Mouse (Mus musculus): ENCODE measurements around the gene Wdr46. TPM values are rescaled to one million over a fixed set of nuclear protein-coding genes. Genes with fewer than 3 reads are reported as not detected.
"Not testable (repeated sequence)": the region's sequence is repeated elsewhere in the genome, so short reads cannot be mapped to it uniquely, and the experiment has no call there.

Wdr46 gene
- 41.8 and 44.0 TPM in 2 replicates for polyA plus RNA-seq (2015; fragmentation: Nextera tagmentation; extraction: Ambion mirVana)

DNA sequence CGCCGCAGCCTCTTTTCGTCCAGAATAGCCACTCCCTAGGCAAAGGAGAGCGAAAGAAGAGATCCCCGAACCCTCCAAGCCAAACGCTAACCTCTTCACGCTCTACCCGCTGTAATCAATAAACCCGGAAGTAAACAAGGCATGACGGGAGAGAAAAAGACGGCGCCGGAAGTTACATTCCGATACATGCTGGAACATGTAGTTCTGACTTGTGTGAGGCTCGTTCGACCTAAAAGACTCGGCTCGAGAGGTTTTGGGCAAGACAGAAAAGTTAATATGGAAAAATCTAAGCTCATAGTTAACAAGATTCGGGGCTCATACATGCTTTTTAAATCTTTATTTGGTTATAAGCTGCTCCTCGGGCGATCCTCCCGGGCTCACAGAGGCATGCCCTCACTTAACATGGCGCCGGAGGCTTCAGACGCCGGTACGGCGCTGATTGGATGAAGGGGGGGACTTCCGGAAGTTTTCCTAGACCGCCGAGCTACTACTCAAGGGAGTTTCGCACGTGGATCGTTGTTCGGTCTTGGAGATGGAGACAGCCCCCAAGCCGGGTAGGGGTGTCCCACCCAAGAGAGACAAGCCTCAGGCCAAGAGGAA is at the start of gene Wdr46, which contains the start of gene Pfdn6:
Gene Wdr46 (plus strand): TSS at position 455 of the 600 bp plus-strand sequence.
Gene Pfdn6 (minus strand): TSS at position 138 of the 600 bp plus-strand sequence.
- Histone ChIP-seq H3K27ac (peak within 1 kb of the TSS; percentile 82), H3K4me3 (replicated peaks) (peak within 1 kb of the TSS; percentile 90), H3K4me1 (peaks cover 25% of the 10 kb centered on the region), H3K27me3 (no peaks in the 10 kb centered on the region), H3K9ac (peak within 1 kb of the TSS; percentile 86), H3K9me3 (replicated peaks) (no peaks in the 10 kb centered on the region), H3K4me2 (peak within 1 kb of the TSS; percentile 94), H3K36me3 (peaks cover 66% of the 10 kb centered on the region)
- WGBS: under 1% methylated on average over 36 of the region's 36 CpGs
- ATAC-seq (replicated peaks; ENCODE audit: low FRiP score): peak; percentile 87

DNA sequence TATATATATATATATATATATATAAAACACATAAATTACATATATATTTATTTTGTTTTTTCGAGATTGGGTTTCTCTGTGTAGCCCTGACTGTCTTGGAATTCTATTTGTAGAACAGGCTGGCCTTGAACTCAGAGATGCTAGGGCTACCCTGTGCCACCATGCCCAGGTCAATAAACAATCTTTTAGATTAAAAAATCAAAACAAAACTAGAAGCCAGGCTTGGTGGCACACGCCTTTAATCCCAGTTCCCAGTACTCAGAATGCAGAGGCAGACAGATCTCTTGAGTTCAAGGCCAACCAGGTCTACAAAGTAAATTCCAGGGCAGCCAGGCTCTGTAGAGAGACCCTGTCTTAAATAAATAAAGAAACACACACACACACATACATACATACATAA is 49.1 kb upstream of the Wdr46 start:
- no peaks in the 10 kb centered on the region for H3K9me3 ChIP-seq (replicated peaks)
- H3K9ac ChIP-seq: no peak overlapping the region
- H3K27ac ChIP-seq: no peak overlapping the region
- ATAC-seq (replicated peaks; ENCODE audit: low FRiP score): no peak
- H3K4me1 ChIP-seq: peaks cover 18% of the 10 kb centered on the region
- H3K27me3 ChIP-seq: no peaks in the 10 kb centered on the region
- H3K36me3 ChIP-seq: peaks cover 3% of the 10 kb centered on the region
- H3K4me3 ChIP-seq (replicated peaks): no peak overlapping the region
- H3K4me2 ChIP-seq: no peak overlapping the region
- 68% methylated on average over 2 of the region's 2 CpGs for WGBS

DNA sequence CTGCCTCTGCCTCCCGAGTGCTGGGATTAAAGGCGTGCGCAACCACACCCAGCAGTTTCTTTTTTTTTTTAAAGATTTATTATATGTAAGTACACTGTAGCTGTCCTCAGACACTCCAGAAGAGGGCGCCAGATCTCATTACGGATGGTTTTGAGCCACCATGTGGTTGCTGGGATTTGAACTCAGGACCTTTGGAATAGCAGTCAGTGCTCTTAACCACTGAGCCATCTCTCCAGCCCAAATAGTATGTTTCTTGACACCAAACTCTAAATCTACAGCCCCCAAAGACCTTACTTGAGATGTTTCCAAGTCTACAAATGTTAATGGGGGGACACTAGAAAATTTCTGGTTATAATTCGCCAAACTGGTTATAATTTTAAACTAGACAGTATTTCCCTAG is 48.6 kb upstream of the Wdr46 start:
- H3K4me3 ChIP-seq (replicated peaks); H3K9me3 ChIP-seq (replicated peaks); H3K27ac ChIP-seq; H3K27me3 ChIP-seq; ATAC-seq (replicated peaks; ENCODE audit: low FRiP score); H3K36me3 ChIP-seq; H3K4me2 ChIP-seq; H3K9ac ChIP-seq: not testable (repeated sequence)
- WGBS: 75% methylated on average over 6 of the region's 6 CpGs
- peaks cover 18% of the 10 kb centered on the region for H3K4me1 ChIP-seq

DNA sequence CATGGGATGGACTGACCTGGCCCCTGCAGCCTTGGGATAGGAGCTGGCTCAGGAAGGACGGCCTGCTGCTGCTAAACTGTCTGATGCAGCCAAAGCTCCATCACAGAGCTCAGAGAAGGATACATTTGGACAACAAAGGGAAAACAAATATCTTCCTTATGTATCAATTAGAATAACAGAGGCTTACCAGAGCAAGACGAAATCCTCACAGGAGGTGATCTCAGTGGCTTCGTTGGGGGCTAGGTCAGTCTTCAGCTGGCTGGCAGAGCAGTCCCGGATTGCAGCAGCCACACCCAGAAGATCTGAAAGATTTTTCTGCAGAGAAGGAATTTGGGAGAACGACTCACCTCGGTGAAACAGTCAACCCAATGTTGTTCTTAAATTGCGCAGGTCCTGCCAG is 48.0 kb upstream of the Wdr46 start:
- WGBS: 33% methylated on average over 7 of the region's 7 CpGs
- Histone ChIP-seq H3K9ac (no peak overlapping the region), H3K4me1 (peaks cover 18% of the 10 kb centered on the region), H3K9me3 (replicated peaks) (no peaks in the 10 kb centered on the region), H3K27ac (no peak overlapping the region), H3K4me2 (no peak overlapping the region), H3K4me3 (replicated peaks) (no peak overlapping the region), H3K27me3 (no peaks in the 10 kb centered on the region), H3K36me3 (no peaks in the 10 kb centered on the region)
- no peak for ATAC-seq (replicated peaks; ENCODE audit: low FRiP score)

DNA sequence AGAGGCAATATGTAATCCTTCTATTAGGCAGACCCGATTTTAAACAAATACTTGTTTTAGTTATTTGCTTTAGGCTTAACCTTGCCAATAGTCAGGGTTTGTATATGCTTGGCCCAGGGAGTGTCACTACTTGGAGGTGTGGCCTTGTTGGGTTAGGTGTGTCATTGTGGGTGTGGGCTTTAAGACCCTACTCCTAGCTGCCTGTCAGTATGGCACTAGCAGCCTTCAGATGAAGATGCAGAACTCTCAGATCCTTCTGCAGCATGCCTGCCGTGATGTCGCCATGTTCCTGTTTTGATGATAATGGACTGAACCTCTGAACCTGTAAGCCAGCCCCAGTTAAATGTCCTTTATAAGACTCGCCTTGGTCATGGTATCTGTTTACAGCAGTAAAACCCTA is 47.4 kb upstream of the Wdr46 start:
- H3K4me2 ChIP-seq; ATAC-seq (replicated peaks; ENCODE audit: low FRiP score): not testable (repeated sequence)
- 80% methylated on average over 4 of the region's 4 CpGs for WGBS

DNA sequence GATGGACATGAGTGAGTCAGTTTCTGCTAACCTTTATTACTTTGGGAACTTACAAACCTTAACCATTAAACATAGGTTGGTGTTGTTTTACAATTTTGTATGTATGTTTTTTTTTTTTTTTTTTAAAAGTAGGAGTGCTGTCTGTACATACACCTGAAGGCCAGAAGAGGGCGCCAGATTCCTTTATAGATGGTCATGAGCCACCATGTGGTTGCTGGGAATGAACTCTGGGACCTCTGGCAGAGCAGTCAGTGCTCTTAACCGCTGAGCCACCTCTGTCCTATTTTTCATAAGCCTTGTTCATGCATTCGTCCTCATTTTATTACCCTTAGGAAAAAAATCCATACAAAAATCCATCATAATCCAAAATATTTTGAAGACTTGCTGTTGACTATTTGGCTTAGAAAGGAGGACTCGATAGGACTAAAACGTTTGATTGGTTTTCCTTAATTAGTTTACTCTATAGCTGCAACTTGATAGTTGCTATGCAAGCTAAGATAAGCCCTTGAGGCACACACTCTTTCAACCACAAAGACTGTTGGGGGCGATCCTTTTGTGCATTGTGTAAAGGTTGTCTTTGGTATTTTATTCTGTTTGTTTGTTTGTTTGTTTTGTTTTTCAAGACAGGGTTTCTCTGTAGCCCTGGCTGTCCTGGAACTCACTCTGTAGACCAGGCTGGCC is 43.2 kb upstream of the Wdr46 start:
- 42% methylated on average over 6 of the region's 6 CpGs for WGBS

More for the DNA sequence above, 47.4 kb upstream of the Wdr46 start:
- H3K9me3 ChIP-seq (replicated peaks); H3K9ac ChIP-seq; H3K27me3 ChIP-seq; H3K36me3 ChIP-seq; H3K27ac ChIP-seq; H3K4me3 ChIP-seq (replicated peaks): not testable (repeated sequence)
- H3K4me1 ChIP-seq: peaks cover 15% of the 10 kb centered on the region

DNA sequence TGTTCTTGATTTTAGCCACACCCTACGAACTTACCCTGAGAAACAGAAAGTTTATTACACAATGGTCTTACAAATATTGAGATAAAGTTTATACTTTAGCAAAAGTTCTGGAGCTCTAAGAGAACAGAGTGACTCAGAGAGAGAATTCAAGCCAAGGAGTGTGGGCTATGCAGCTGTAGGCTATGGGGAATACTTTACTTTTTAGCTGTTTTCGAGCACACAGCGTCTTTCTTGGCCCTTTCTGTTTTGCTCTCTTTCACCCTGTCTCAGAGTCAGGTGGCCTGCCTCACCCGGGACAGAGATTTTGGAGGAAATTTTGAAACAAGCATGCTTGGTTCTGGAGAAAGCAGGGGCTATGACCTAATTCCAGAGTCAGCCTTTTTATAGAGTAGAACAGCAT is 42.3 kb upstream of the Wdr46 start:
- not testable (repeated sequence) for H3K27me3 ChIP-seq; H3K36me3 ChIP-seq; H3K9ac ChIP-seq; H3K4me1 ChIP-seq; H3K27ac ChIP-seq; H3K4me3 ChIP-seq (replicated peaks); H3K9me3 ChIP-seq (replicated peaks); H3K4me2 ChIP-seq; ATAC-seq (replicated peaks; ENCODE audit: low FRiP score)
- WGBS: 81% methylated on average over 4 of the region's 4 CpGs

More for the DNA sequence above, 43.2 kb upstream of the Wdr46 start:
- no peak for ATAC-seq (replicated peaks; ENCODE audit: low FRiP score)
- Histone ChIP-seq H3K36me3 (no peaks in the 10 kb centered on the region), H3K27me3 (no peaks in the 10 kb centered on the region), H3K27ac (no peak overlapping the region), H3K4me2 (no peak overlapping the region), H3K9ac (no peak overlapping the region), H3K9me3 (replicated peaks) (no peaks in the 10 kb centered on the region), H3K4me1 (no peaks in the 10 kb centered on the region), H3K4me3 (replicated peaks) (no peak overlapping the region)

DNA sequence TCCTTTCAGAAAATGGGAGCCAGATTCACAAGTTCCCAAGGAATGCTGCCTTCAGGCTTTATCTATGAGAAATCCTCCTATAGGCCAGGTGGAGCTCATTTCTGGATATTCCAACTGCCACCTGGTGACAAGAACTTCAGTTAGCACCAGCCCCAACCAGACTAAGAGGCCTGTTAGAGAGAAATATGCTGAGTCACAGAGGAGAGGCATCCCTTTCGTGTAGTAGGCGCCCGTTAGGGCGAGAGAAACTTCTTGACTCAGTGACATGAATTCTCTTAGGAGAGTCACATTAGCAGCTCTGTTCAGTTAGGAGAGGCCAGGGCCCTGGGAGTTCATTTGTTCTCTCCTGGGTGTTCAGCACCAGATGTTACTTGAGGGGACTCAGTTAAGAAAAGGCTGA is 40.8 kb upstream of the Wdr46 start:
- H3K4me3 ChIP-seq (replicated peaks): no peak overlapping the region
- H3K9me3 ChIP-seq (replicated peaks): no peaks in the 10 kb centered on the region
- no peaks in the 10 kb centered on the region for H3K27me3 ChIP-seq
- no peak overlapping the region for H3K27ac ChIP-seq
- no peak overlapping the region for H3K9ac ChIP-seq
- WGBS: 75% methylated on average over 4 of the region's 4 CpGs
- no peak for ATAC-seq (replicated peaks; ENCODE audit: low FRiP score)
- no peaks in the 10 kb centered on the region for H3K36me3 ChIP-seq
- H3K4me1 ChIP-seq: no peaks in the 10 kb centered on the region
- no peak overlapping the region for H3K4me2 ChIP-seq

DNA sequence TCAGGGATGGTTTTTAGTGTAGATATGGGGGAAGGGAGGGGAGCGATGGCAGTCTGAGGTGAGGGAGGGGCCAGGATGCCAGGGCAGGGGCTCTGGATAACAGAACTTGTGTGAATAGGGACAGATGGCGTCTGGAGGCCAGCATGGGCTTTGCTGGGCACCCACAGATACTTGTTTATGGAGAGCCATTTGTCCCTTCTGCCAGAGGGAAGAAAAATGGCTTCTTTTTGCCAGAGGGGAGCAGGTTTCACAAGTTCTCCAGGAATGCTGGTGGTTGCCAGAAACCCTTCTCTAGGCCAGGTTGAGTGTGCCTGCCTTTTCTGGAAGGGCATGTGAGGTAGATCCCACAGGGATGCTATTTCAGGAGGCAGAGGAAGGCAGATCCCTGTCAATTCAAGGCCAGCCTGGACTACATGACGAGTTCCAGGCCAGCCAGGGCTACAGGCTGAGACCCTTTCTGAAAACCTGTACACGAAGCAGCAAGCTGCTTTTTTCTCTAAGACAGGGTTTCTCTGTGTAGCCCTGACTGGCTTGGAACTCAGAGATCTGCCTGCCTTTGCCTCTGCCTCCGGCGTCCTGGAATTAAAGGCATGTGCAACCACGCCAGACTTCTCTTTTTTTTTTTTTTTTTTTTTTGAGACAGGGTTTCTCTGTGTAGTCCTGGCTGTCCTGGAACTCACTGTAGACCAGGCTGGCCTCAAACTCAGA is 40.0 kb upstream of the Wdr46 start:
- no peak for ATAC-seq (replicated peaks; ENCODE audit: low FRiP score)
- Histone ChIP-seq H3K4me1 (no peaks in the 10 kb centered on the region), H3K4me2 (no peak overlapping the region), H3K27me3 (no peaks in the 10 kb centered on the region), H3K36me3 (no peaks in the 10 kb centered on the region), H3K9ac (no peak overlapping the region), H3K27ac (no peak overlapping the region), H3K4me3 (replicated peaks) (no peak overlapping the region), H3K9me3 (replicated peaks) (no peaks in the 10 kb centered on the region)
- WGBS: 62% methylated on average over 7 of the region's 7 CpGs

DNA sequence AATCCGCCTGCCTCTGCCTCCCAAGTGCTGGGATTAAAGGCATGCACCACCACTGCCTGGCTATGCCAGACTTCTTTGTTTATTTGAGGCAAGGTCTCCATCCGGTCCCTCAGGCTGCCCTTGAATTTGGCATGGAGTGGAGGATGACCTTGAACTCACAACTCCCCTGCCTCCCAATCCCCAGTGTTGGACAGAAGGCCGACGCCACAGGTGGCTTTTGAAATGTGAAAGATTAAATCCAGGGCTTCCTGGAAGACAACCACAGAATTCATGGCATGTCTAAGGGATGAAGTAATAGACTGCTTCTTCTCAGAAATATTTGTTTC is 39.5 kb upstream of the Wdr46 start:
- H3K4me2 ChIP-seq: no peak overlapping the region
- 86% methylated on average over 4 of the region's 4 CpGs for WGBS
- no peak for ATAC-seq (replicated peaks; ENCODE audit: low FRiP score)
- H3K27me3 ChIP-seq: no peaks in the 10 kb centered on the region
- no peaks in the 10 kb centered on the region for H3K4me1 ChIP-seq
- no peak overlapping the region for H3K4me3 ChIP-seq (replicated peaks)
- no peak overlapping the region for H3K9ac ChIP-seq
- H3K9me3 ChIP-seq (replicated peaks): no peaks in the 10 kb centered on the region
- H3K36me3 ChIP-seq: no peaks in the 10 kb centered on the region
- no peak overlapping the region for H3K27ac ChIP-seq

DNA sequence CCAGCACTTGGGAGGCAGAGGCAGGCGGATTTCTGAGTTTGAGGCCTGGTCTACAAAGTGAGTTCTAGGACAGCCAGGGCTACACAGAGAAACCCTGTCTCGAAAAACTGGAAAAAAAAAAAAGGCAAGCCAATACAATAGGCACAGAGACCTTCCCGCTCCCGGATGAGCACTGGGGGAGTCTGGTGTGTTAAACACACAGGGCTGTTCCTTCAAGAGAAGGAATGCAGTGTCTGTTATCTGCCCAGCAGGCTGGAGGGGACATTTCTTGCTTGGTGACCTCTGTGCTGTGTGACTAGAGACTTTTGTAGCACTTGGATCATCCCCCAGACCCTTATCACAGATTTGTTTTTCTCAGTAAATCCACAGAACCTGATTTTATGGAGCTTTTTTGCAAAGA is 38.8 kb upstream of the Wdr46 start:
- 58% methylated on average over 4 of the region's 4 CpGs for WGBS
- Histone ChIP-seq H3K4me3 (replicated peaks) (no peak overlapping the region), H3K9ac (no peak overlapping the region), H3K4me2 (no peak overlapping the region), H3K27ac (no peak overlapping the region), H3K36me3 (no peaks in the 10 kb centered on the region), H3K27me3 (no peaks in the 10 kb centered on the region), H3K4me1 (no peaks in the 10 kb centered on the region), H3K9me3 (replicated peaks) (no peaks in the 10 kb centered on the region)
- ATAC-seq (replicated peaks; ENCODE audit: low FRiP score): no peak

DNA sequence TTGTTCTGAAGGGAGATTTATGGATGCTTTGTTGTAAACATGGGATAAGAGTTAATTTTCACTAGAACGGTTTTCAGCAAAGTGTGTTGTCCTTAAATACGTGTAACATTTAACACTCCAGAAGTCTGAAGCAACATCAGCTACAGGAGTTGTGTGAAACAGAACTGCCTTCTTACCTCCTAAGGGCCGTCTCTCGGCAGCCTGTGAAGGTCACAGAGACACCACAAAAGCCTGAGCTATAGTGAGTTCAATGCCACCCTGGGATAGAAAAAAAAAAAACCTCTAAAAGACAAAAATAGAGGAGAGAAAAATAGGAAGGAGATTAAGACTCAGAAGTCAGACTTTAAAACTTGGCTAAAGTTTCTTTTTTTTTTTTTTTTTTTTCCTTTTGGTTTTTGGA is 38.4 kb upstream of the Wdr46 start:
- H3K4me2 ChIP-seq: no peak overlapping the region
- no peaks in the 10 kb centered on the region for H3K4me1 ChIP-seq
- H3K27me3 ChIP-seq: no peaks in the 10 kb centered on the region
- no peak for ATAC-seq (replicated peaks; ENCODE audit: low FRiP score)
- H3K27ac ChIP-seq: no peak overlapping the region
- WGBS: 21% methylated on average over 4 of the region's 4 CpGs
- H3K36me3 ChIP-seq: no peaks in the 10 kb centered on the region
- H3K4me3 ChIP-seq (replicated peaks): no peak overlapping the region
- no peak overlapping the region for H3K9ac ChIP-seq
- no peaks in the 10 kb centered on the region for H3K9me3 ChIP-seq (replicated peaks)

All from kidney, embryonic 15.5 days (tissue).